Mouse (Mus musculus) cerebellum, adult (tissue): ENCODE results near the gene Arfgap3.
A peak's percentile ranks its signal among the peaks of the same experiment; 100 is the strongest.
"Not testable (repeated sequence)": the region's sequence is repeated elsewhere in the genome, so short reads cannot be mapped to it uniquely, and the experiment has no call there.

Experiments used
- ATAC-seq: cut with Nextera tagmentation; 2 replicates; pipeline ENCODE4 v1.9.2; 2017; ENCODE audit warnings: mild to moderate bottlenecking, moderate library complexity, mixed read lengths; ENCODE audit not compliant: insufficient number of reproducible peaks, low FRiP score, low TSS enrichment

Arfgap3 gene

GRCm38 (mm10) chr15:83349954-83350711, at the start of gene Arfgap3:
Arfgap3 (minus strand) TSS chr15:83350247.
- ATAC-seq: peak; percentile 78

DNA sequence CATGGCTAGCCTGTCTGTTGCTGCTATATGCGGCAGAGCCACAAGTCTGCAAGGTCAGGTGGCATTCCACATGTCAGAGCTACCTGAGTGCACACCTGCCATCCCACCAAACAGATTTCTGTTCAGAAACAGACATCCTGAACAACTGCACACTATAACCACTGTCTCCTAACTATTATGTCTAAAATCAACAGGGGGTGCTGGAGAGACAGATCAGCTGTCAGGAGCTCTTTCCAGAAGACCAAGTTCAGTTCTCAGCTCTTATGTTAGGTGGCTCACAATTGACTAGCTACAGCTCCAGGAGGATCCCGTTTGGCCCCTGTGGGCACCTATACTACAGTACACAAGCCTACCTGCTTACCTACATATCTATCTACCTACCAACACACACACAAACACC, 42.7 kb upstream of the Arfgap3 start:
- no peak for ATAC-seq

GRCm38 (mm10) chr15:83387911-83388310, 37.9 kb upstream of the Arfgap3 start:
- no peak for ATAC-seq

- no peak for ATAC-seq
These were observed 33.6 kb upstream of the Arfgap3 start for GRCm38 (mm10) chr15:83383633-83384032.

- no peak for ATAC-seq
These were observed 33.1 kb upstream of the Arfgap3 start for GRCm38 (mm10) chr15:83383136-83383535.

GRCm38 (mm10) chr15:83382467-83382866, 32.4 kb upstream of the Arfgap3 start:
- no peak for ATAC-seq

- ATAC-seq: no peak
These were observed 27.1 kb upstream of the Arfgap3 start for GRCm38 (mm10) chr15:83377153-83377552.

- ATAC-seq: no peak; the same call in 1 of the 2 replicates
These were observed 25.1 kb upstream of the Arfgap3 start for GRCm38 (mm10) chr15:83375136-83375535.

DNA sequence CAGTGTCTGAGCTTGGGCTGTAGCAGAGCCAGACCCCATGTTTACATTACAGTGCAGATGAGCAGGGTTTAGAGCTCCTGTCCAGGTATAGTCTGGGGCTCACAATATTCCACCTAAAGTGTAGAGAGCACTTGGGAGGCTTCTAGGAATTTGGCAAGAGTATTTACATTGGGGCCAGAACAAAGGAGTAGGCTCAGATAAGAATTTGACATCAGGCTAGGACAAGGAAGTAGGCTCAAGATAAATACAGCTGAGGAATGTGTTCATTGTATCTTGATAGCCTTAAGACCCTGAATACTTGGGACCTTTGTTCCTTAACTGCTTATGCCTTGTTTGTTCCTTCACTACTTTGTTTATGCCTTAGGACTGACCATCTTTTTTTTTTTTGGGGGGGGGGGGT, 24.0 kb upstream of the Arfgap3 start:
- ATAC-seq: no peak

- not testable (repeated sequence) for ATAC-seq
These were observed 18.7 kb upstream of the Arfgap3 start for GRCm38 (mm10) chr15:83368702-83369101.

DNA sequence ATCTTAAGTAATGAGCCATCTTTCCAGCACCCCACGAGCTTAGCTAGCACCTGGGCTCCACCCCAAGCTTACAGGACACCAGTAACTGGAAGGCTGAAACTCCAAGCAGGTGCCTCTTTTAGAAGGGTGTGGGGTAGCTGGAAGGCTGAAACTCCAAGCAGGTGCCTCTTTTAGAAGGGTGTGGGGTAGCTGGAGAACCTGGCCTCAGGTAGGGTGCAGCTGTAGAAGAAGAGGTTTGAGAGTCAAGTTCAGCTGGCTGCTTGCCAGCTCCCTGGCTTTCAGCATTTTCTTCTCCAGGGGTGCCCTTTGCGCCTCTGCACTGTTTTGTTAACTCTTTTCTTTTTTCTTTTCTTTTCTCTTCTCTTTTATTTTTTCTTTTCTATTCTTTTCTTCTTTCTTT, 18.2 kb upstream of the Arfgap3 start:
- ATAC-seq: no peak

- ATAC-seq: peak; percentile 45; the same call in 1 of the 2 replicates
These were observed 17.0 kb upstream of the Arfgap3 start for GRCm38 (mm10) chr15:83366933-83367552.

DNA sequence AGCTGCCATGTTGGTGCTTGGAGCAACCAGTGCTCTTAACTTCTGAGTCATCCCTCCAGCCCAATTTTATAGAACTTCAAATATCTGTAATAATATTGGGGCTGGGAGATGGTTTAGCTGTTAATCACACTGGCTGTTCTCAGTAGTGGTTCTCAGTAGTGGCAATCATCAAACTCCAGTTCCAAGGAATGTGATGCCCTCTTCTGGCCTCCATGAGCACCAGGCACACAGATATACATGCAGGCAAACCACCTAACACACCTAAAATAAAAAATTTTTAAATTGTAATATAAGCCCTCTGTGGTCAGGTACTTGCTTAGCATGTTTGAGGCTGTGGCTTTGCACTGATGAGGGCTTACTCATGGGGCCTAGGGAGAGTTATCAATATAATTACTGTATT, 15.7 kb upstream of the Arfgap3 start:
- ATAC-seq: no peak

DNA sequence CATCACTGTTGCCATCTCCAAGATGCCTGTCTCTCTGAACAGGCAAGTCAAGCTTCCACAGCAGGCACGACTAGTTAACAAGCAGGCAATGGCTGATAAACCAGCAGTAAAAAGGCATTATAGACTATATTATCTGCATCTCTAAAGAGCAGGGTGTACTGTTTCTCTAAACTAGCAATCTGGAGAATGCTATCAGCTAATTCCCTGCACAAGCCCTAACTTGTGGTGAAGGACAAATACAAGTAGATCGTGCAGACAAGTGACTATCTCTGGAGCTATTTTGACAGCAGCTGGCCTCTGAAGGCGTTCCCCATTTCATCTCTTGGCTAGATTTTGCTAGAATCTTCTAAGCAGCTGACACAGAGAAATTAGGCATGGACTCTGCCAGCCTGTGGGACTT, 14.1 kb upstream of the Arfgap3 start:
- no peak for ATAC-seq

GRCm38 (mm10) chr15:83362813-83363212, 12.8 kb upstream of the Arfgap3 start:
- ATAC-seq: not testable (repeated sequence)

- not testable (repeated sequence) for ATAC-seq
These were observed 10.9 kb upstream of the Arfgap3 start for GRCm38 (mm10) chr15:83360899-83361298.

GRCm38 (mm10) chr15:83360140-83360539, 10.1 kb upstream of the Arfgap3 start:
- no peak for ATAC-seq

- ATAC-seq: no peak
These were observed 8.4 kb upstream of the Arfgap3 start for GRCm38 (mm10) chr15:83358476-83358875.

GRCm38 (mm10) chr15:83351546-83351945, 1.5 kb upstream of the Arfgap3 start:
- no peak for ATAC-seq

DNA sequence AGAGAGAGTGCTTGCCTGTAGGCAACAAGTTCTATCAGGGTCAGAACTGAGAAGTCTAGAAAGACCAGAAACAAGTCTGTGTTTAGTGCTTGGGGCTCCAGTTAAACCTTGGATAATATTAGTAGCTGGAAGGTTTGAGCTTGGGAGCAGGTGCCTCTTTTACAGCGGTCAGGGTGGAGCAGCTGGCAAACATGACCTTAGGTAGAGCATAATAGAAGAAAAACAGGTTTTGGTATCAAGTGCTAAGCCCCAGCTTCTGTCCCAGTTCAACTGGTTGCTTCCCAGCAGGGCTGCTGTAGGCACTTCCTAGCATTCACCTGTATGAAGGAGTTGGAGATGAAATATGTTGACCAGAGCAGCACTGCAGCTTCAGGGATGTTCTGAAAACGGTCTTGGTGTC, 812 bp upstream of the Arfgap3 start:
- no peak for ATAC-seq

GRCm38 (mm10) chr15:83349225-83349953, 658 bp downstream of the Arfgap3 start:
- ATAC-seq: peak; percentile 32; the same call in 1 of the 2 replicates
